Mouse (Mus musculus): Measurements from ENCODE around the gene Notch1.

Notch1 gene

GRCm38 (mm10) chr2:26500599-26501370 is 15.7 kb downstream of the Notch1 start:
- DNase-seq (ENCODE audit: low read depth, low spot score) = peak; percentile 35

GRCm38 (mm10) chr2:26500027-26500598 is 16.4 kb downstream of the Notch1 start:
- DNase-seq (ENCODE audit: low read depth, low spot score) = peak; percentile 53

- DNase-seq (ENCODE audit: low read depth, low spot score) = no peak
These were observed 17.8 kb downstream of the Notch1 start for GRCm38 (mm10) chr2:26498694-26499093.

GRCm38 (mm10) chr2:26497861-26498533 is 18.5 kb downstream of the Notch1 start:
- no peak for DNase-seq (ENCODE audit: low read depth, low spot score)

- no peak for DNase-seq (ENCODE audit: low read depth, low spot score)
These were observed 20.0 kb downstream of the Notch1 start for GRCm38 (mm10) chr2:26496451-26496850.

GRCm38 (mm10) chr2:26495701-26496100 is 20.8 kb downstream of the Notch1 start:
- no peak for DNase-seq (ENCODE audit: low read depth, low spot score)

GRCm38 (mm10) chr2:26494991-26495390 is 21.5 kb downstream of the Notch1 start:
- DNase-seq (ENCODE audit: low read depth, low spot score) = no peak

- peak; percentile 93 for DNase-seq (ENCODE audit: low read depth, low spot score)
These were observed 22.1 kb downstream of the Notch1 start for GRCm38 (mm10) chr2:26494396-26494795.

GRCm38 (mm10) chr2:26493021-26493781 is 23.3 kb downstream of the Notch1 start:
- DNase-seq (ENCODE audit: low read depth, low spot score) = peak; percentile 72

- no peak for DNase-seq (ENCODE audit: low read depth, low spot score)
These were observed 25.6 kb downstream of the Notch1 start for GRCm38 (mm10) chr2:26490760-26491301.

- DNase-seq (ENCODE audit: low read depth, low spot score) = no peak
These were observed 27.8 kb downstream of the Notch1 start for GRCm38 (mm10) chr2:26488535-26489135.

GRCm38 (mm10) chr2:26487322-26488021 is 29.0 kb downstream of the Notch1 start:
- DNase-seq (ENCODE audit: low read depth, low spot score) = no peak

- DNase-seq (ENCODE audit: low read depth, low spot score) = no peak
These were observed 29.6 kb downstream of the Notch1 start for GRCm38 (mm10) chr2:26486835-26487321.

GRCm38 (mm10) chr2:26486264-26486810 is 30.1 kb downstream of the Notch1 start:
- no peak for DNase-seq (ENCODE audit: low read depth, low spot score)

- no peak for DNase-seq (ENCODE audit: low read depth, low spot score)
These were observed 30.8 kb downstream of the Notch1 start for GRCm38 (mm10) chr2:26485710-26486109.

GRCm38 (mm10) chr2:26485278-26485677 is 31.2 kb downstream of the Notch1 start:
- DNase-seq (ENCODE audit: low read depth, low spot score) = no peak

- no peak for DNase-seq (ENCODE audit: low read depth, low spot score)
These were observed 32.3 kb downstream of the Notch1 start for GRCm38 (mm10) chr2:26484169-26484568.

GRCm38 (mm10) chr2:26483230-26483869 is 33.1 kb downstream of the Notch1 start:
- DNase-seq (ENCODE audit: low read depth, low spot score) = no peak

- no peak for DNase-seq (ENCODE audit: low read depth, low spot score)
These were observed 33.6 kb downstream of the Notch1 start for GRCm38 (mm10) chr2:26482824-26483223.

All from 3T3-L1 (cell line).